Mouse (Mus musculus) bone marrow, adult 2 months (tissue): Measurements from ENCODE around the gene App.

ENCODE experiments used
- CTCF ChIP-seq: fragments of 200-500 bp; IDR thresholded peaks from 2 replicates; pipeline ENCODE4 v1.5.1; 2011; ENCODE audit warnings: low read length, control low read depth; ENCODE audit not compliant: control insufficient read depth, insufficient read depth
- POLR2A ChIP-seq: fragments of 200-500 bp; IDR thresholded peaks from 2 replicates; pipeline ENCODE4 v1.6.1; 2011; ENCODE audit warnings: low read depth, mild to moderate bottlenecking, control low read depth, low read length, borderline replicate concordance; ENCODE audit not compliant: control insufficient read depth

DNA sequence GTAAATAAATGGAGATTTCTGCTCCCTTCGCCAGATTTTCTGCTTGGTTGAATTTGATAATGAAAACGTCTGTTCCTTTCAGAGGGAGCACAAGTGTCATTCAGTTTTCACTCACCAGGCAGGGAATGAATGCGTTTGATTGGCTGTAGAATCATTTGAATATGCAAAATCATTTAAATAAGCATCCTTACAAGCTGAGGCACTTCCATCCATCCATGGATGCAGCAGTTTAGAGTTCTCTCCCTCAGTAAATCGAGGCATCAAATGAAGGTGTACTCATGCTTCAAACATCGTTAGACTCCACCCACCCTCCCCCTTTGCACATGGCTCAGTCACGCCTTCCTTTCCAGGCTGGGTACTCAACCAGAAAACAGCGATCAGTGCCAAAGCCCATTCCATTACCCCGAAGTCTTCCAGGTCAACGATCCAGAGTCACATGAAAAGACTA is 80.9 kb downstream of the App start:
- TF ChIP-seq CTCF: no peak
- TF ChIP-seq POLR2A: no peak
